Mouse (Mus musculus): ENCODE measurements around the gene Npm1. TPM values are rescaled to one million over a fixed set of nuclear protein-coding genes. Genes with fewer than 3 reads are reported as not detected.

Gene Npm1
- total RNA-seq, 2 experiments from 2014 or later, result 151 to 158 TPM

DNA sequence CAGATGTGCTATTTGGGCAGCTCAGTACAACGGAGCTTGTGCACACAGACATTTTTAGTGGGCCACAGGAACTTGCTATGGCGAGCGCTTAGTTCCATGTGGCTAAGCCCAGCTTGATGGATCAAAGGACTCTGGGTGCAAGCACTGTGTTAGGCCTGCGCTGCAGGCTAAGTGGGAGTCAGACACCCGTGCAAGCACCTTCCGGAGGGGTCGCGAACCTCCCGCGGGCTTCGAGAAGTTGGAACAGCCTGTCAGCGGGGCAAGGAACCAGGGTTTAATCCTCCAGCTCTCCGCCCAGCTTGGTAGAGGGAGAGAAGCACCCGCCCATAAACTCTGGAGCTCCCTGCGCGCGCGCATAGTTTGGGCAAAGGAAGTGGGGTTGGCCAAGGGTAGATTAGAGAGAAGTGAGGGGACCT, 17.7 kb upstream of the Npm1 start:
- DNase-seq, result no peak

DNA sequence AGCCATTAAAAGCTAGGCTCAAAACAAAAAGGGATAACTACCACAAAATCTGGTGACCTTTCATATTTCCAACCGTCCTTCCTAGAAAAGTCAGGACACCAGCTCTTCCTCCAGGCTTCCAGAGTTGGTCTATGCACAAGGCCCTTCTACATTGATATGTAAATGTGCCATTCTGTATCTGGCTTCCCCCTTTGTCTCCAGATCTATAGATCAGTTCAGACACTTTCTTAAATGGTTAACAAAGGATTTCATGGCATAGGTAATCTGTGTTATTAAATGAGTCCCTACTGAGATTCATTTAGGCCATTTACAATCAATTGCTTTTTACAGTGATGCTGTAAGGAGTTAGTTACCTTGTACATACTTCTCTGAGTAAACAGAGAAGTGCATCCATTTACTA, 16.8 kb upstream of the Npm1 start:
- no peak for DNase-seq

DNA sequence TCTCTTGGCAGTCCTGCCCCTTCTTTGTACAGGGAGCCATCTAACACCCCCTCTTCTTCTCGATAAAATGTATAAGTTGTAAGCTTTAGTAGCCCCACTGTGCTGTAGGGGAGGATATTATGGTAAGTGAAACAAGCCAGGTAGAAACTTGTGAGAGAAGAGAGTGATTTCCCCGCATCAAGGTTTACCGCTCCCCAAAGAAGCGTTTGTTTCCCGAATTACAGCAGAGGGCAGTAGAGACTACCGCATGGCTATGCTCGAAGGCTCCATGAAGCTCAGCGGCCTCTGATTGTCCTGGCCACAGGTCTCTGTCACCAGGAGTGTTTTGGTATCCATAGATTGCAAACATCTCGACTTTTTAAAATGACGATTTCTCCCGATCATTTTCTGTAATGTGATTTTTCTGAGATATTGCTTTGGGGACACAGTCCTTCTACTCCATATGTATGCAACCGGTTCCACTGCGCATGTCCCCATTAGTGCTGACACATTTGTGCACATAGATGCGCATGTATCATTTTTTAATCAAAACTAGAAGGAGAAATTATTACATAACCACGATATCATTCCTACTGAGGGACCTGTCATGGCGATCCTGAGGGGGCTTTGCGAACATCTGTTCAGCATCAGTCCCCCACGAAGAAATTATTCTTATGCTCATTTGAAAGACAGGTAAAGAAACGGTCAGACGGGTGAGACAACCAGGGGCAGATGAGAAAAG, 13.7 kb upstream of the Npm1 start:
- peak; percentile 25 to 56 for DNase-seq

GRCm38 (mm10) chr11:33175768-33176167, 12.8 kb upstream of the Npm1 start:
- DNase-seq, result no peak

DNA sequence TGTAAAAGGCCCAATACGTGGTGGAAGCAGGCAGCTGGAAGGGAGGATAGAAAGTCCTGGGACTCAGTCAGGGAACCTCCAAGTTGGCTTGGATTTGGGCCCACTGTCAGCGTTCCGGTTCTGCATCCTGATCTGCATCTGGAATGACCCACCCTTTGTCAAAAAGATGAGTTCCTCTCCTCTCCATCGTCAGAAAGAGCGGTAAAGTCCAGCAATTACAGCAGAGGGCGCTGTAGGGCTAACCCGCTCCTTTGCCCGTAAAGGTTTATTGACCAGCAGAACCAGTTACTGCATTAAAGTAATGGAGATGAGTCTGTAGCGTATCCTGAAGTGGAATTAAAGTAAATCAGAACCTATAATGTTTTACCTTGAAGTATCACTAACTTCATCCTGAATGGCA, 7.5 kb upstream of the Npm1 start:
- peak; percentile 43 to 72 for DNase-seq

GRCm38 (mm10) chr11:33162211-33162997, 602 bp downstream of the Npm1 start:
- peak; percentile 66 to 74 for DNase-seq

- no peak for DNase-seq
Measured at GRCm38 (mm10) chr11:33159741-33160140, 3.3 kb downstream of the Npm1 start.

DNA sequence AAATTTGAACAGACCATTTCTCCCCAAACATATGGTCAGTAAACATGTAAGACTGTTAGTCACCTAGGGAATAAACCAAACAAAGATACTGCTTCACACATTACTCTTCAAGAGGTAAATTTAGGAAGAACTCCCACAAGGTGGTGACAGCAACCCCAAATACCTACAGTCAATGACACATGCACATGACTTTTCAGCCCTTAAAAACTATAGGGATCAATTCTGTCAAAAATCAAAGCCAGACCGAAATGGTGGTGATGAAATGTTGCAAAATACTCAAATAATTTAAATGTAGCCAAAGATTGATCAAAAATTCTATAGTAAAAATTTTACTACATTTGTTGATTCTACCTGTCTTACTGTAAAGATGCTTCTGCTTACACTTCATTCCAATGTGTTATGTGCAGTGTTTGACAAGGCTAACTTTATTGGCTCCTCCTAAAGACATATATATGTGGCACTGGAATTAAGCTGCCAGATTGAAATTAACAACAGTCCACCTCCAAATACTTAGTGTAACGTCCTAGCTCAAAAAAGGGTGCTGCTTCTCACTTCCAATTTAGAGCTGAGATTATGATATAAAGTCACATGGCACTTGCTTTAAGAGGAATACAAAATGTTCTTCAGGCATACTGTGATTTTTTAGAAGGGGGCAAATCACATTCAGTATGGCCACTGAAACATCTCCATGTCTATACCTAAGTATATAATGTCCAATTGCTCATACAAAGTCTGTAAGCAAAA, 5.4 kb downstream of the Npm1 start:
- no peak for DNase-seq

DNA sequence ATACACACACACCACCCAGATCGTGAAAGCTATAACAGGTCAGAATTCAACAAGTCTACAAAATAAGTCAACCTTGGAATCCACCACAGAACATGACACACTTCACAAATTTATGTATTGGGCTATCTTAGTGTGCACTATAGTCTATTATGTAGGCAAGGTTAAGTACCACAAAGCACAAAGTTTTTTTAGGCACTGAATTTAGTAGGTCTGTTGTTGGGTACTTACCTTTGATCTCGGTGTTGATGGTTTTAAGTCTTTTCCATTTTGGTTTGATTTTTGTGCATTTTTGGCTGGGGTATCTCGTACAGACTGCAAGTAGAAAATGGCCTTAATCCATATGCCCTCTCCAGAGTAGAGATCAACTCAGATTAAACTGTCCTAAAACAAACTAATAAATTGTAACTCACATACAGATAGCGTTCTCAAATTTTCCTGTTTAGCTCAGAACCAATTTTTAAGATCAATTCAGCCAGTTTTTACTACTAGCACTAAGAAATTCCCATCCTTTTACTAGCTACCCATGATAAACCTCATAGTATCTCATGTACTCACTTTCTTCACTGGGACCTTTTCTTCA, 6.5 kb downstream of the Npm1 start:
- DNase-seq, result no peak

GRCm38 (mm10) chr11:33154459-33154858, 8.5 kb downstream of the Npm1 start:
- no peak for DNase-seq

DNA sequence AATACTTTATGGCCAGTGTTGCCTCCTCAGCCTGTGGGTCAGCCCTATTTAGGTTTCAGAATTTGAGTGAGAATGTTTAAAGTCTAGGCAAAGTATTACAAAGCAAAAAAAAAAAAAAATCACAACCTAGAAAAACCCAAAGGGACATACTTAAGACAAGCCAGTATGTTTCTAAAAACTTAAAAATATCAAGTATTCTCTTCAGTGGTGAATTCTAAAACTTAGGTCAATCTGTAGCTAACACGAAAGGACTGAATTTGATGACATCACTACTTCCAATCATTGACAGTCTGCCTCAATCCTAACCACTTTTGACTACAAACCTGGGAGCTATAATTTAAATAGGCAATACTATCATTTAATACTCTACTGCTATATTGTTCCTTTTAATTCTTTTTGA, 10.0 kb downstream of the Npm1 start:
- no peak for DNase-seq

DNA sequence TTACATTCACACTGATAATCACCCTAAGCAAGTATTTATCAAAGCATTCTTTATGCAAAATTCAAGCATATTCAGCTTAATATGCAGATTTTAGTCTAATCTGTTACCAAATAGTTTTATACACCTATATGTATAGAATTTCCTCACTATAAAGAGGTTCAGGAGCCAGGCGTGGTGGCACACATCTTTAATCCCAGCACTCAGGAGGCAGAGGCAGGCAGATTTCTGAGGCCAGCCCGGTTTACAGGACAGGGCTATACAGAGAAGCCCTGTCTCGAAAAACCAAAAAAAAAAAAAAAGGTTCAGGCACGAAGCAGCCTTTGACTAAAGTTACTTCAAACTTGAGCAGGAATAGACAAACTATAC, 11.2 kb downstream of the Npm1 start:
- no peak for DNase-seq

GRCm38 (mm10) chr11:33151128-33151779, 11.8 kb downstream of the Npm1 start:
- no peak for DNase-seq

- DNase-seq, result no peak
Measured at GRCm38 (mm10) chr11:33150364-33150763, 12.6 kb downstream of the Npm1 start.

DNA sequence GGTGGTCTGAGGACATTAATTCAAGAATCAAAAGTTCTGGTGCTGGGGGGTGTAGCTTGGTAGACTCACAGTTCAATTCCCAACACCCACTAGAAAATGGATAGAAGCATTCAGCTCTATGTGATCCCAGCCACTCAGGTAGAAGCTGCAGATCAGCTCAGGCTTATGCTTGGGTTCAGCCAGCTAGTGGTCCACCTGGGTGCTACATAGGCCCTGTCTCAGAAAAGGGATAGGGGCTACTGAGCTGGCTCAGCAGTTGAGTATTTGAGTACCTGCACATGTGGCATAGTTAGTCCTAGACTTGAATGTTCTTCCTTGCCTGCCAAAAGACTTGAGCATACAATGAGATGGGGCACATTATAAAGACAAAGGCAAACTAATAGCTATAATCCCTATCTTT, 13.6 kb downstream of the Npm1 start:
- DNase-seq, result no peak

DNA sequence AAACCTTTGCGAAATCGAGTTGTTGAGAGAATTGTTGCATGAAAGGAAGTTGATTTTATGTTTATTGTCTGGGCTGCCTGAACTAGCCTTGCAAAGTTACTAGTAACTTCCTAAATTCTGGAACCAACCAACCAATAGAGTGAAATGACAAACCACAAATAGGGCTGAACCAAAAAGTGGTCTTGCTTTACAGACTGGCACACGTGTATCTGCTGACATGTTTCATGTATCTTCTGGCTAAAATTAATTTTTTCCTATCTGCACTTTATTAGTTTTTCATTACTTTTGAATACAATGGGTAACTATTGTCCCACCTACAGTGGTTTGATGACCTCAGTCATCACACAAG, 13.9 kb downstream of the Npm1 start:
- DNase-seq, result no peak

GRCm38 (mm10) chr11:33148338-33149087, 14.5 kb downstream of the Npm1 start:
- peak; percentile 82 to 87 for DNase-seq

DNA sequence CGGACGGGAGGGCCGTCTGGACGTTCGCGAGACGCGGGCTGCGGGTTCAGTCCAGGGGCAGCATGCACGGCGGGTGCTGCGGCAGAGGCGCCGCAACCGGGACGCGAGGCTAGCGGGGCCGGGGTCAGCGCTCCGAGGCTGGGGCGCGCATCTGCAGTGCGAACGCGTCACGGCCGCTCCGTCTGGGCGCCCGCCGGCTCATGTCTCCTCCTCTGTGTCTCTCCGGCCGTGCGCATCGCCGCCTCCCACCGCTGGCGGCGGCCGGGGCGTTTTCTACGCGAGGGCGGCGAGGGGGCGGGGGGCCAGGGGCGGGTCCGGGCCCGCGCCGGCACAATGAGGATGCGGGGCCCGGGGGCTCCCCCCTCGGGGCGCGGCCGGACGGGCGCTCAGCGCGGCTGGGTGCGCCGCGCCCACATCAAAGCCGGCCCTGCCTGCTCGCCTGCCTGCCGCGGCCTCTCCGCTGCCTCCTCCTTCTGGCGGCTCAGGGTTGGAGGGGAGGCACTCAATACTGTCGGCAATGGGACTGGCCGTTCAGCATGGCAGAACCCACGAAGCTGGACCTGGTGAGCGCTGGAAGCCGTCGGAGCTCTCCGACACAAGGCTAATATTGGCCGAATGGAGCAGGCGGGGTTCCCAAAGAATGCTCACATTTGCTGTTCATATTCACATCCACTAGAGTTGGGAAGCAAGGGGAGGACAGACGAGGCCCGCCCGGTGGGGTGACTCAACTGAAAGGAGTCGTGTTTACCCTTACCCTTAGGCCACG, 15.3 kb downstream of the Npm1 start:
- peak; percentile 44 to 55 for DNase-seq

DNA sequence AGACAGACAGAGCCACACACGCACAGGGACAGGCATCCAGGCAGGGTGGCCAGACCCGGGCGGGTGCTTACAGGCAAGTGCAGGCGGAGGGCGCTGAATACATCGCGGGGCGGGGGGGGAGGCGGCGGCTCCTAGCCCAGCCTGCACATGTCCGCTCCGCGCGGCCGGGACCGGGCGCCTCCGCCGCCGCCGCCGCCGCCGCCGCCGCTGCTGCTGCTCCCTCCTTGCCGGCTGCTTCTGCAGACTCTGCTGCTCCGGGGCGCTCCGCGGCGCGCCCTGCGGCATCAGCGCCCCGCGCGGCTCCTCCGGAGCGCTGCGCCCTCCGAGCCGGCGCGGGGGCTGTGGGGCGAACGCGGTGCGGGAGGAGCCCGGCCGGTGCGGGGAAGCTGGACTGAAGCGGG, 15.8 kb downstream of the Npm1 start, which contains the start of gene Fgf18:
Fgf18 (minus strand) TSS at position 230 of the 401 bp plus-strand sequence.
- DNase-seq, result peak in 1 of 2 experiments; percentile 19

DNA sequence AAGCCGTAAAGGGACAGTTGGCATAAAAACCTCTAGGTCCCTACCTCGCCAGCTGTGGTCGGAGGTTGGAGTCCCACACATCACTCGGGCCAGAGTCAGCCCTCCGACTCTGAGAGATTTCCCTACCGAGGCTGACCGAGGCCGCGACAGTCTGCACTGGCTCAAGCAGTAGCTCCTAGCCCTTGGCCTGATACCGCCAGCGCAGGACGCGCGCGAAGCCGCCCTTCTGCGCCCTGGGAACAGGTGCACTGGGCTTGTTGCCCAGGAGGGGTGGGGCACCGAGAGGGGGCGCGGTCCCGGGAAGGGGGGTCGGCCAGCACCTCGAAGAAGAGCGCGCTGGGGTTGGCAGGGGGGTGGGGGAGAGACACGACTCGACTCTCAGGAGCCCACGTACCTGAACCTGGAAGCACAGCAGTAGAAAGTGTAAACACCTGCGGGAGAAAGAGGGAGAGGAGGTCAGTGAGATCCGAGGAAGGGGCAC, 16.3 kb downstream of the Npm1 start:
- DNase-seq, result peak; percentile 29 to 55
